Mouse (Mus musculus) ES-E14 (cell line): ENCODE data around the gene Ptpn1. TPM values are rescaled to one million over a fixed set of nuclear protein-coding genes. Genes with fewer than 3 reads are reported as not detected.

Experiments used
- DNase-seq: peaks from one replicate; pipeline ENCODE4 v3.0.0-alpha.2; 2013; ENCODE audit warnings: low read depth, low spot score
- H3K27ac ChIP-seq: 2 replicates; pipeline ENCODE4 v1.5.1; 2012; ENCODE audit warnings: low read depth, mild to moderate bottlenecking, low read length, moderate library complexity, mixed read lengths; ENCODE audit not compliant: poor library complexity, insufficient read depth, severe bottlenecking
- H3K36me3 ChIP-seq: 2 replicates; pipeline ENCODE4 v1.6.1; 2012; ENCODE audit warnings: mild to moderate bottlenecking, low read length, moderate library complexity, mixed read lengths; ENCODE audit not compliant: control insufficient read depth, poor library complexity, insufficient read depth, severe bottlenecking
- H3K4me1 ChIP-seq, 2 experiments: fragments of 150-350 bp in 1 of 2; sonication (generic) in 1 of 2; 2 replicates each; pipeline ENCODE4 v1.6.1; 2012; ENCODE audit warnings: low read length in 2 of 2, mild to moderate bottlenecking in 1 of 2, mixed read lengths in 1 of 2; ENCODE audit not compliant: control insufficient read depth in 2 of 2, insufficient read depth in 2 of 2, poor library complexity in 1 of 2
- H3K4me3 ChIP-seq, 2 experiments: fragments of 150-350 bp in 1 of 2; sonication (generic) in 1 of 2; 2 replicates each; pipeline ENCODE4 v1.5.1; 2012; ENCODE audit warnings: low read length in 2 of 2, low read depth in 1 of 2, mild to moderate bottlenecking in 1 of 2, mixed read lengths in 1 of 2; ENCODE audit not compliant: insufficient read depth in 1 of 2, poor library complexity in 1 of 2, severe bottlenecking in 1 of 2
- H3K9ac ChIP-seq: 2 replicates; pipeline ENCODE4 v1.6.1; 2012; ENCODE audit warnings: low read depth, mild to moderate bottlenecking, low read length, mixed read lengths; ENCODE audit not compliant: poor library complexity, insufficient read depth, severe bottlenecking
- H3K9me3 ChIP-seq: fragments of 150-350 bp; sonication (generic); 2 replicates; pipeline ENCODE4 v1.6.1; 2012; ENCODE audit warnings: low read depth, mild to moderate bottlenecking, low read length; ENCODE audit not compliant: control insufficient read depth, insufficient read depth
- CHD2 ChIP-seq: IDR thresholded peaks from 2 replicates; pipeline ENCODE4 v1.6.1; 2014; ENCODE audit warnings: mild to moderate bottlenecking, low read depth, low read length, inconsistent platforms
- HCFC1 ChIP-seq: IDR thresholded peaks from 2 replicates; pipeline ENCODE4 v1.6.1; 2012; ENCODE audit warnings: low read length, inconsistent platforms, borderline replicate concordance; ENCODE audit not compliant: insufficient read depth
- MAFK ChIP-seq: IDR thresholded peaks from 2 replicates; pipeline ENCODE4 v1.6.1; 2014; ENCODE audit warnings: mild to moderate bottlenecking, low read depth, low read length, inconsistent platforms; ENCODE audit not compliant: insufficient read depth
- ZC3H11A ChIP-seq: IDR thresholded peaks from 2 replicates; pipeline ENCODE4 v1.6.1; 2012; ENCODE audit warnings: low read depth, mild to moderate bottlenecking, inconsistent platforms, low read length, borderline replicate concordance
- ZNF384 ChIP-seq: IDR thresholded peaks from 2 replicates; pipeline ENCODE4 v1.6.1; 2012; ENCODE audit warnings: low read depth, low read length, inconsistent platforms
- in situ Hi-C, 2 experiments: fragments of 600-800 bp; cut with MboI; formaldehyde crosslinking; loops; one replicate each; pipeline ENCODE4 v1.15.1; 2025; ENCODE audit warnings: low sequenced_read_pairs in 2 of 2, inconsistent platforms in 1 of 2; ENCODE audit not compliant: unreplicated experiment in 2 of 2
- total RNA-seq: library from RNA; depleted of rRNA; stranded (reverse); fragments of 300-350 nt; gene quantifications from 2 replicates; pipeline ENCODE4 v1.2.3, GENCODE M21; 2012

The Ptpn1 gene
- total RNA-seq, 1 experiment = 39.9 TPM

- H3K36me3 ChIP-seq = no peaks in the 10 kb centered on the region
- TF ChIP-seq HCFC1 (no peak), ZC3H11A (no peak), ZNF384 (no peak), MAFK (no peak), CHD2 (no peak)
- no peak overlapping the region for H3K4me3 ChIP-seq
- H3K4me1 ChIP-seq = peaks cover 0 to 2% of the 10 kb centered on the region in 2 experiments; a peak in 1 of 4 replicates
- no peak for DNase-seq
- no peak overlapping the region for H3K9ac ChIP-seq
- H3K9me3 ChIP-seq = no peaks in the 10 kb centered on the region
- H3K27ac ChIP-seq = no peak overlapping the region
- in situ Hi-C loops = loop anchor here (5.0 to 10.0 kb wide), 2 partner anchors 211 to 363 kb away; partner anchors contain the start of genes Cebpb (in 2 of the 2), Tmem189 (in 2 of the 2) and Snai1 (in 1 of the 2)
These were observed 34.0 kb upstream of the Ptpn1 start for GRCm38 (mm10) chr2:167897896-167898295.

GRCm38 (mm10) chr2:167899989-167900421, 31.9 kb upstream of the Ptpn1 start:
- in situ Hi-C loops = loop anchor here (5.0 to 10.0 kb wide), 2 partner anchors 213 to 365 kb away; partner anchors contain the start of genes Cebpb (in 2 of the 2), Tmem189 (in 2 of the 2) and Snai1 (in 1 of the 2)
- TF ChIP-seq ZC3H11A (no peak), MAFK (no peak), CHD2 (no peak), ZNF384 (no peak), HCFC1 (no peak)
- H3K36me3 ChIP-seq = no peaks in the 10 kb centered on the region
- peak overlapping the region; percentile 16; the same call in 1 of the 2 replicates for H3K9ac ChIP-seq
- peak overlapping the region in 1 of 2 experiments; percentile 14; a peak in 1 of 4 replicates for H3K4me3 ChIP-seq
- DNase-seq = no peak
- H3K4me1 ChIP-seq = peaks cover 0 to 2% of the 10 kb centered on the region in 2 experiments; a peak in 1 of 4 replicates
- H3K27ac ChIP-seq = no peak overlapping the region
- no peaks in the 10 kb centered on the region for H3K9me3 ChIP-seq

DNA sequence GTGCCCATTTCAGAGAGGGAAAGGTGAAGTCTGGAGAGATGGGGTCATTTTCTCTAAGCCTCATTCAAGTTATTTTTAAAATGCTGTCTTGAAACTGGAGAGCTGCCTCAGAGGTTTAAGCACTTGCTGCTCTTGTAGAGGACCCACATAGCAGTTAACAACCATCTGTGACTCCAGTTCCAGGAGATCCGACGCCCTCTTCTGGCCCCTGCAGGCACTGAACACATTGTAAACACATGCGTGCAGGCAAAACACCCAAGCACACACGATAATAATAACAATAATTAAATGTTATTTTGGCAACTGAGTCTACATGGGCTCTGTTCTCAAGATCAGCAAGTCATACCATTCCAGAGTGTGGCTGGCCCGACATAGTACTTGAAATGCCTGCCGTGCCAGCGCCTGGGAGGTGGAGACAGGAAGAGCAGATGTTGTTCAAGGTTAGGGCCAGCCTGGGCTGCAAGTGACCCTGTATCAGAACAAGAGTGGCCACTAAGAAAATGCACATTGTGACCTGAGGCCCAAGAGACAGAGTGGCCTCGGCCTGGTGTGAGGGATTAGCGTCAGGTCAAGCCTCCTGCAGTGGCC, 29.6 kb upstream of the Ptpn1 start:
- DNase-seq = no peak
- H3K4me3 ChIP-seq = no peak overlapping the region
- no peak for TF ChIP-seq MAFK
- no peak for TF ChIP-seq HCFC1
- no peak for TF ChIP-seq CHD2
- TF ChIP-seq ZNF384 = no peak
- no peak for TF ChIP-seq ZC3H11A
- in situ Hi-C loops = no loop called here
- H3K4me1 ChIP-seq = peaks cover 0 to 4% of the 10 kb centered on the region in 2 experiments; a peak in 1 of 4 replicates
- no peaks in the 10 kb centered on the region for H3K36me3 ChIP-seq
- no peak overlapping the region for H3K27ac ChIP-seq
- H3K9me3 ChIP-seq = no peaks in the 10 kb centered on the region
- no peak overlapping the region for H3K9ac ChIP-seq

GRCm38 (mm10) chr2:167903242-167903952, 28.5 kb upstream of the Ptpn1 start:
- Histone ChIP-seq H3K4me3 (no peak overlapping the region), H3K36me3 (no peaks in the 10 kb centered on the region), H3K9me3 (no peaks in the 10 kb centered on the region), H3K4me1 (peaks cover 0 to 4% of the 10 kb centered on the region in 2 experiments; a peak in 1 of 4 replicates), H3K9ac (no peak overlapping the region), H3K27ac (no peak overlapping the region)
- no peak for DNase-seq
- in situ Hi-C loops = no loop called here
- TF ChIP-seq HCFC1 = no peak
